Mouse (Mus musculus): ENCODE measurements around the gene Anks1b.

- TF ChIP-seq POLR2A (IDR thresholded peaks at IDR 0.05; ENCODE audit: control insufficient read depth in 1 of 2, insufficient read depth in 1 of 2, low read depth in 1 of 2, low read length in 2 of 2, poor library complexity in 1 of 2), result no peak
- TF ChIP-seq POLR2AphosphoS2 (IDR thresholded peaks at IDR 0.05; ENCODE audit: low read length), result no peak
- TF ChIP-seq ZC3H11A (IDR thresholded peaks at IDR 0.05; ENCODE audit: low read depth, low read length), result no peak
- no peak for TF ChIP-seq CTCF (IDR thresholded peaks at IDR 0.05 in 2 of 3, conservative IDR thresholded peaks at IDR 0.05 in 1 of 3; ENCODE audit: control insufficient read depth in 1 of 3, insufficient read depth in 1 of 3, low read depth in 2 of 3, low read length in 3 of 3, poor library complexity in 1 of 3, severe bottlenecking in 1 of 3)
- TF ChIP-seq ZKSCAN1 (IDR thresholded peaks at IDR 0.05; ENCODE audit: low read depth, low read length), result no peak
- TF ChIP-seq RAD21 (IDR thresholded peaks at IDR 0.05; ENCODE audit: low read depth, low read length), result no peak
- no peak for TF ChIP-seq ETS1 (IDR thresholded peaks at IDR 0.05; ENCODE audit: low read depth, low read length)
- TF ChIP-seq E2F4 (IDR thresholded peaks at IDR 0.05; ENCODE audit: borderline replicate concordance, low read depth, low read length), result no peak
Measured at GRCm38 (mm10) chr10:90210044-90210443, 336.7 kb downstream of the Anks1b start.
